Mouse (Mus musculus): ENCODE measurements around the gene Arid3c. TPM values are rescaled to one million over a fixed set of nuclear protein-coding genes. Genes with fewer than 3 reads are reported as not detected.
"Not testable (repeated sequence)": the region's sequence is repeated elsewhere in the genome, so short reads cannot be mapped to it uniquely, and the experiment has no call there.

Gene Arid3c
- 0.47 and 0.70 TPM in 2 replicates for polyA plus RNA-seq (2014; fragmentation: Nextera tagmentation; extraction: Ambion mirVana)

DNA sequence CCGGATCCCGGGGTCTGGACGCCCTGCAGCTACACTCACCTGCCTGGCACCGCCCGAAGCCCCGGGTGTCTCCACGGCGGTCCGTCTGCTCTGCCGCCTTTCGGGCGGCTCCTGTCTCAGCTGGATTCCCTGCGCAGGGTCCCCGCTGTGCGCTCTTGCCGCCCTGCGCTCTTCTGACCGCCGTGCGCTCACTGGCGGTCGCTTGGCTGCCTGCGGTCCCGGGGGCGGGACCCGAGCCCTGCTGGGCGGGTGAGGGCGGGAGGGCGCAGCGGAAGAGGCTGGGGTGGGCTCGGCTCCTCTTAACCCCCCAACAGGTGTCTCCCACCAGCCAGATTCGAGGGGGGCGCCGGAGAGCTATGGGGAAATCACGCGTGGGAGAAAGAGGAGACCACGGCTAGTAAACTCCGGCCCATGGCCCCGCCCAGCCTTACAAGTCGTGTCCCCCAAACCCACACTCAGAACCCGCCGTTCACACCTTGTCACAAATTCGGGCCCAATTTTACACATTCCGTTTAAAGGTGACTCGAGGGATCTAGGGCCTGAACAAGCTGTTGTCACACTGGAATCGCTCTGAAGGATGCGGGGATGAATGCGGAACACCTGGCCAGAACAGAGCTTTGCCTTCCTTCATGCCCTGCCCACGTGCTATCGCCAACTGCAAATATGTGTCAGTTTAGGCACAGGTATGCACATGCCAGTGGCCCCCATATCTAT, at the start of gene Arid3c:
TSS of gene Arid3c (minus strand) at position 91 of the 714 bp plus-strand sequence.
- Histone ChIP-seq H3K27ac (replicated peaks; ENCODE audit: low read depth, low read length) (no peak within 1 kb of the TSS), H3K4me2 (ENCODE audit: low read length) (peak within 1 kb of the TSS; percentile 52), H3K27me3 (ENCODE audit: control insufficient read depth, insufficient read depth, low read length) (peaks cover 52% of the 10 kb centered on the region), H3K9me3 (ENCODE audit: control insufficient read depth, low read length) (no peaks in the 10 kb centered on the region), H3K9ac (replicated peaks; ENCODE audit: low read length) (peak within 1 kb of the TSS; percentile 9; the same call in 1 of the 2 replicates), H3K4me1 (ENCODE audit: control insufficient read depth, insufficient read depth, low read length) (peaks cover 11% of the 10 kb centered on the region), H3K36me3 (ENCODE audit: control insufficient read depth, insufficient read depth, low read length) (no peaks in the 10 kb centered on the region), H3K4me3 (replicated peaks; ENCODE audit: low read depth, low read length) (peak within 1 kb of the TSS; percentile 32)
- DNase-seq (peak; percentile 51), ATAC-seq (ENCODE audit: low FRiP score, low TSS enrichment) (no peak)
- WGBS = 2% methylated on average over 50 of the region's 50 CpGs

GRCm38 (mm10) chr4:41775840-41776239, 44.9 kb upstream of the Arid3c start:
- DNase-seq; ATAC-seq (ENCODE audit: low FRiP score, low TSS enrichment); H3K4me2 ChIP-seq (ENCODE audit: low read length); H3K4me1 ChIP-seq (ENCODE audit: control insufficient read depth, insufficient read depth, low read length); H3K4me3 ChIP-seq (replicated peaks; ENCODE audit: low read depth, low read length); H3K27ac ChIP-seq (replicated peaks; ENCODE audit: low read depth, low read length); H3K9me3 ChIP-seq (ENCODE audit: control insufficient read depth, low read length); H3K27me3 ChIP-seq (ENCODE audit: control insufficient read depth, insufficient read depth, low read length); H3K36me3 ChIP-seq (ENCODE audit: control insufficient read depth, insufficient read depth, low read length); H3K9ac ChIP-seq (replicated peaks; ENCODE audit: low read length): not testable (repeated sequence)
- 91% methylated on average over 1 of the region's 1 CpGs for WGBS

DNA sequence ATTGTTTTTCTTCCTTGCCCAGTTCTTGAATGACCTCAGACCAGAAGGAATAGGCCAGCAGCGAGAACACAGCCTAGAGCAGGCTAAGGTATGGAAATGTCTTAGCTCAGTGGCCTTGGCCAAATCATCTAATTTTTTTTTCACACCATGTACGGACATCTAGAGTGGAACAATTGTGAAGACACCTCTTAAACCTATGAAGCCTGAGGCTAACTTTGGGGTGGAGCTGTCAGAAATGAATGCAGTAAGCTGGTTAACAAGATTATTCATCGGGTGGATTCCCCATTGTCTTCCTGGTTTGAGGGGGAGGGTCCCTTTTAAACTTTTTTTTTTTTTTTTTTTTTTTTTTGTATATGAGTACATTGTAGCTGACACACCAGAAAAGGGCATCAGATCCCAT, 43.6 kb upstream of the Arid3c start:
- not testable (repeated sequence) for H3K36me3 ChIP-seq (ENCODE audit: control insufficient read depth, insufficient read depth, low read length); H3K4me1 ChIP-seq (ENCODE audit: control insufficient read depth, insufficient read depth, low read length); H3K27me3 ChIP-seq (ENCODE audit: control insufficient read depth, insufficient read depth, low read length); DNase-seq; H3K9me3 ChIP-seq (ENCODE audit: control insufficient read depth, low read length); ATAC-seq (ENCODE audit: low FRiP score, low TSS enrichment)
- H3K27ac ChIP-seq (replicated peaks; ENCODE audit: low read depth, low read length) = peak overlapping the region; percentile 60; the same call in 1 of the 2 replicates
- 0 out of 2 replicates have a peak overlapping the region, but pooled peaks have one; percentile 26 for H3K9ac ChIP-seq (replicated peaks; ENCODE audit: low read length)
- peak overlapping the region; percentile 39 for H3K4me3 ChIP-seq (replicated peaks; ENCODE audit: low read depth, low read length)
- H3K4me2 ChIP-seq (ENCODE audit: low read length) = peak overlapping the region; percentile 54
- WGBS = 37% methylated on average over 3 of the region's 3 CpGs

GRCm38 (mm10) chr4:41774002-41774401, 43.1 kb upstream of the Arid3c start, which contains the start of gene Ccl27a:
Ccl27a (minus strand) TSS chr4:41774247.
- Histone ChIP-seq H3K4me2 (ENCODE audit: low read length) (peak within 1 kb of the TSS; percentile 54), H3K27ac (replicated peaks; ENCODE audit: low read depth, low read length) (peak within 1 kb of the TSS; percentile 60; the same call in 1 of the 2 replicates), H3K9ac (replicated peaks; ENCODE audit: low read length) (peak within 1 kb of the TSS; percentile 26; the same call in 1 of the 2 replicates), H3K4me3 (replicated peaks; ENCODE audit: low read depth, low read length) (peak within 1 kb of the TSS; percentile 39)
- ATAC-seq (ENCODE audit: low FRiP score, low TSS enrichment); H3K9me3 ChIP-seq (ENCODE audit: control insufficient read depth, low read length); H3K27me3 ChIP-seq (ENCODE audit: control insufficient read depth, insufficient read depth, low read length); H3K36me3 ChIP-seq (ENCODE audit: control insufficient read depth, insufficient read depth, low read length); H3K4me1 ChIP-seq (ENCODE audit: control insufficient read depth, insufficient read depth, low read length): not testable (repeated sequence)
- under 1% methylated on average over 12 of the region's 14 CpGs for WGBS
- DNase-seq = peak; percentile 94

- H3K27ac ChIP-seq (replicated peaks; ENCODE audit: low read depth, low read length); H3K4me1 ChIP-seq (ENCODE audit: control insufficient read depth, insufficient read depth, low read length); H3K9ac ChIP-seq (replicated peaks; ENCODE audit: low read length); H3K36me3 ChIP-seq (ENCODE audit: control insufficient read depth, insufficient read depth, low read length); ATAC-seq (ENCODE audit: low FRiP score, low TSS enrichment); H3K9me3 ChIP-seq (ENCODE audit: control insufficient read depth, low read length); H3K27me3 ChIP-seq (ENCODE audit: control insufficient read depth, insufficient read depth, low read length): not testable (repeated sequence)
- under 1% methylated on average over 16 of the region's 25 CpGs for WGBS
- Histone ChIP-seq H3K4me3 (replicated peaks; ENCODE audit: low read depth, low read length) (peak overlapping the region; percentile 39), H3K4me2 (ENCODE audit: low read length) (peak overlapping the region; percentile 41)
- peak; percentile 60 for DNase-seq
Observed at GRCm38 (mm10) chr4:41773502-41773901, 42.6 kb upstream of the Arid3c start.

DNA sequence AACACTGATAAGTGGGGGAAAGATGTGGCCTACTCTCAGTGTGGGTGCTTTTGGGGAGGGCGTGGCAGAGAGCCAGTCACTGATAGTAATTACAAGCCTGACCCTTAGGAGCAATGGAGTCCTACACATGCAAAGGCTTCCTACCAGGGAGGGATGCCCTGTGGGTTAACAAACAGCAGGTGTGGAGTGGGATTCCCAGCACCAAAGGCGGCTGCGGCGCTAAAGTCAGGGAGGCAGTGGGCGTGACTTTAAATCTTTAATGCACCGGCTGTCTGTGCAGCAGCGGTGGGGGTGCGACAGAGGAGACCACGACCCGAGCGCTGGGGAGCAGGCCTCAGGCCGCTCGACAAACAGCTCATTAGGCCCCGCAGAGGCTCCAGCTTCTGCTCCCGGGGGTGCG, 42.0 kb upstream of the Arid3c start:
- H3K9me3 ChIP-seq (ENCODE audit: control insufficient read depth, low read length); H3K4me1 ChIP-seq (ENCODE audit: control insufficient read depth, insufficient read depth, low read length); DNase-seq; ATAC-seq (ENCODE audit: low FRiP score, low TSS enrichment); H3K9ac ChIP-seq (replicated peaks; ENCODE audit: low read length); H3K36me3 ChIP-seq (ENCODE audit: control insufficient read depth, insufficient read depth, low read length); H3K27ac ChIP-seq (replicated peaks; ENCODE audit: low read depth, low read length); H3K27me3 ChIP-seq (ENCODE audit: control insufficient read depth, insufficient read depth, low read length): not testable (repeated sequence)
- peak overlapping the region; percentile 50 for H3K4me2 ChIP-seq (ENCODE audit: low read length)
- 2% methylated on average over 8 of the region's 16 CpGs for WGBS
- peak overlapping the region; percentile 27 for H3K4me3 ChIP-seq (replicated peaks; ENCODE audit: low read depth, low read length)

- not testable (repeated sequence) for H3K9ac ChIP-seq (replicated peaks; ENCODE audit: low read length); H3K9me3 ChIP-seq (ENCODE audit: control insufficient read depth, low read length); H3K4me2 ChIP-seq (ENCODE audit: low read length); ATAC-seq (ENCODE audit: low FRiP score, low TSS enrichment); H3K27me3 ChIP-seq (ENCODE audit: control insufficient read depth, insufficient read depth, low read length); DNase-seq; H3K27ac ChIP-seq (replicated peaks; ENCODE audit: low read depth, low read length); H3K4me1 ChIP-seq (ENCODE audit: control insufficient read depth, insufficient read depth, low read length); H3K4me3 ChIP-seq (replicated peaks; ENCODE audit: low read depth, low read length); H3K36me3 ChIP-seq (ENCODE audit: control insufficient read depth, insufficient read depth, low read length)
- 90% methylated on average over 10 of the region's 10 CpGs for WGBS
Observed at GRCm38 (mm10) chr4:41767301-41767700, 36.4 kb upstream of the Arid3c start.

DNA sequence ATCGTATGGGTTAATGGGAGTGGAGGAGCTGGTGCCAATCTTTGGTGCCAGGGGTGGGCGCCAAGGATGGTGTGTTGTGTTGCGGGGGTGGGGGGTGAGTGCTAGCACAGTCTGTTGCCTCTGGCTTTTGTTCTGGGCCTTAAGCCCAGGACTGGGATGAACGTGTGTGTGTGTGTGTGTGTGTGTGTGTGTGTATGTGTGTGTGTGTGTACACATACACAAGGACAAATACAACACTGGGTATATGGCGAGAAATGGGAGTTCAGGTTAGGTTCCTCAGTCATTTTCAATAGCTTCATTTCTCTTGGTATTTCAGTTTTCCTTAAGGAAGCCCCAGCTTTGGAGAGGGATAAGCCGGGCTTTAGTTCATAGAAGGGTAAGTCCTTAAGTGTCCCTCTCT, 32.2 kb upstream of the Arid3c start:
- H3K36me3 ChIP-seq (ENCODE audit: control insufficient read depth, insufficient read depth, low read length); H3K4me2 ChIP-seq (ENCODE audit: low read length); H3K9ac ChIP-seq (replicated peaks; ENCODE audit: low read length); H3K9me3 ChIP-seq (ENCODE audit: control insufficient read depth, low read length); DNase-seq; H3K4me3 ChIP-seq (replicated peaks; ENCODE audit: low read depth, low read length); H3K27me3 ChIP-seq (ENCODE audit: control insufficient read depth, insufficient read depth, low read length); H3K27ac ChIP-seq (replicated peaks; ENCODE audit: low read depth, low read length); ATAC-seq (ENCODE audit: low FRiP score, low TSS enrichment): not testable (repeated sequence)
- WGBS = 78% methylated on average over 4 of the region's 6 CpGs
- peaks cover 19% of the 10 kb centered on the region for H3K4me1 ChIP-seq (ENCODE audit: control insufficient read depth, insufficient read depth, low read length)

DNA sequence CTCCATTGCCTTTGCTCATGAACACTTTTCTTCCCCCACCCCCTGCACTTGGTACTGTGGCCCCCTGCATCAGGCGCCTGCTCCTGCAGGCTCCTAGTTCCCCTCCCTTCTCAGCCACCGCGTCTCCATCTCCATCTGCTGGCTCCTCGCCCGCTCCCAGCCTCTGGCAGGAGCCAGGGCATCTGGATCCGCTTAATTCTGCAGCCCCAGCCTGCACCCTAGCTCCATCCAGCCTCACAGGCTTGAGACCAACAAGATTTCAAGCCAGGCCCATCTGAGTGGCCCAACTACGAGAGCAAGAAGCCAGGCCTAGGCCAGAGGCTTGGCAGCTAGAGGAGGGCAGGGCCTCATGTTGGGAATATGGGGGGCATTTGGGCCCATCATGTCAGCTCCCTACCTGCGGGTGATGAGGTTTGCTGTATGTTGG, 31.8 kb upstream of the Arid3c start:
- not testable (repeated sequence) for H3K4me2 ChIP-seq (ENCODE audit: low read length); H3K9me3 ChIP-seq (ENCODE audit: control insufficient read depth, low read length); H3K4me3 ChIP-seq (replicated peaks; ENCODE audit: low read depth, low read length); ATAC-seq (ENCODE audit: low FRiP score, low TSS enrichment); H3K27me3 ChIP-seq (ENCODE audit: control insufficient read depth, insufficient read depth, low read length); H3K36me3 ChIP-seq (ENCODE audit: control insufficient read depth, insufficient read depth, low read length); H3K27ac ChIP-seq (replicated peaks; ENCODE audit: low read depth, low read length)
- WGBS = 50% methylated on average over 8 of the region's 8 CpGs
- Histone ChIP-seq H3K9ac (replicated peaks; ENCODE audit: low read length) (0 out of 2 replicates have a peak overlapping the region, but pooled peaks have one; percentile 6), H3K4me1 (ENCODE audit: control insufficient read depth, insufficient read depth, low read length) (peaks cover 19% of the 10 kb centered on the region)
- DNase-seq = peak; percentile 42
